Mouse (Mus musculus) heart, embryonic 10.5 days (tissue): ENCODE data around the gene Ermard. TPM values are rescaled to one million over a fixed set of nuclear protein-coding genes. Genes with fewer than 3 reads are reported as not detected.

Experiments used
- DNase-seq: peaks from one replicate; pipeline ENCODE4 v3.0.0-alpha.2; 2017; ENCODE audit warnings: low spot score
- H3K27ac ChIP-seq: fragments of 300-500 bp; sonication (generic); 2 replicates; pipeline ENCODE4 v1.5.1; 2016; ENCODE audit warnings: mild to moderate bottlenecking
- H3K27me3 ChIP-seq: fragments of 300-500 bp; sonication (generic); 2 replicates; pipeline ENCODE4 v1.6.1; 2016; ENCODE audit warnings: mild to moderate bottlenecking; ENCODE audit not compliant: poor library complexity, insufficient read depth, severe bottlenecking
- H3K36me3 ChIP-seq: fragments of 300-500 bp; sonication (generic); 2 replicates; pipeline ENCODE4 v1.6.1; 2016; ENCODE audit warnings: mild to moderate bottlenecking, moderate library complexity
- H3K4me1 ChIP-seq: fragments of 300-500 bp; sonication (generic); 2 replicates; pipeline ENCODE4 v1.6.1; 2016; ENCODE audit warnings: mild to moderate bottlenecking
- H3K4me3 ChIP-seq: fragments of 300-500 bp; sonication (generic); 2 replicates; pipeline ENCODE4 v1.5.1; 2016; ENCODE audit warnings: mild to moderate bottlenecking, moderate library complexity
- H3K9me3 ChIP-seq: fragments of 300-500 bp; sonication (generic); 2 replicates; pipeline ENCODE4 v1.6.1; 2016; ENCODE audit warnings: mild to moderate bottlenecking, moderate library complexity
- WGBS: fragments of 180-500 bp; shearing (Covaris S2); methylation state at CpG from one replicate; pipeline ENCODE4 v1.1.7; 2016; 5-methylcytosine and 5-hydroxymethylcytosine counted together
- polyA plus RNA-seq: library from polyadenylated mRNA; unstranded; fragments of >200 nt; fragmentation: Nextera tagmentation; extraction: Ambion mirVana; gene quantifications from 2 replicates; pipeline ENCODE4 v1.2.1, GENCODE M21; 2016

Ermard gene
- polyA plus RNA-seq, 1 experiment from 2014 or later = 80.2 TPM

DNA sequence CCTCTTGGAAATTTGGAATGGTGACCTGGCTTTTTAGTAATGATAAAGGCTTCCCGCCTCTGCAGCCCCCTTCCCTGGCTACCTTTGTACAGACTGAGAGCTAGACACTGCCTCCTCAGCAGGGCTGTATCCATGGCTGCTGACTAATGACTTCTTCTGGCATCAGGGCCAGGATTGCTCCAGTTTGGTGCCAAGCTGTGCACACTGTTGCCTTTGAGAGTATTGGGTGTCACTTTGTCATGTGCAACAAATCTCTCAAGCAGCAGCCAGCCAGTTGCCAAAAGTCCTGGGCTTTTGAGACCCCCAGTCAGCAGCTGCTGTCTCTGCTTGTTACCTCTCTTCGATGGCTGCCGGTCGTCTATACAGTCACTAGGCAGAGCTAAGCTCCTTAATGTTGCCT, 60.3 kb downstream of the Ermard start:
- Histone ChIP-seq H3K4me1 (no peaks in the 10 kb centered on the region), H3K36me3 (no peaks in the 10 kb centered on the region), H3K27me3 (peaks cover 7% of the 10 kb centered on the region; the same call in 1 of the 2 replicates), H3K4me3 (no peak overlapping the region), H3K9me3 (no peaks in the 10 kb centered on the region), H3K27ac (no peak overlapping the region)
- WGBS = 82% methylated on average over 4 of the region's 4 CpGs
- no peak for DNase-seq

GRCm38 (mm10) chr17:15107143-15107649, 66.2 kb downstream of the Ermard start:
- Histone ChIP-seq H3K9me3 (no peaks in the 10 kb centered on the region), H3K27ac (no peak overlapping the region), H3K27me3 (0 out of 2 replicates have a peak, but pooled peaks cover 7% of the 10 kb centered on the region), H3K4me3 (no peak overlapping the region), H3K36me3 (no peaks in the 10 kb centered on the region), H3K4me1 (peaks cover 18% of the 10 kb centered on the region)
- 67% methylated on average over 9 of the region's 9 CpGs for WGBS
- no peak for DNase-seq

- DNase-seq = no peak
- Histone ChIP-seq H3K27me3 (0 out of 2 replicates have a peak, but pooled peaks cover 7% of the 10 kb centered on the region), H3K9me3 (no peaks in the 10 kb centered on the region), H3K4me1 (peaks cover 18% of the 10 kb centered on the region), H3K36me3 (no peaks in the 10 kb centered on the region), H3K27ac (peak overlapping the region; percentile 42; the same call in 1 of the 2 replicates), H3K4me3 (no peak overlapping the region)
- WGBS = 58% methylated on average over 20 of the region's 20 CpGs
Observed at GRCm38 (mm10) chr17:15108473-15109441, 67.7 kb downstream of the Ermard start.

- 66% methylated on average over 3 of the region's 3 CpGs for WGBS
- 0 out of 2 replicates have a peak, but pooled peaks cover 3% of the 10 kb centered on the region for H3K27me3 ChIP-seq
Observed at GRCm38 (mm10) chr17:15115550-15115949, 74.5 kb downstream of the Ermard start.

GRCm38 (mm10) chr17:15120096-15120495, 79.1 kb downstream of the Ermard start:
- Histone ChIP-seq H3K36me3 (no peaks in the 10 kb centered on the region), H3K4me1 (no peaks in the 10 kb centered on the region), H3K27me3 (0 out of 2 replicates have a peak, but pooled peaks cover 3% of the 10 kb centered on the region), H3K4me3 (no peak overlapping the region), H3K9me3 (no peaks in the 10 kb centered on the region), H3K27ac (no peak overlapping the region)
- DNase-seq = no peak
- whole genome bisulfite sequencing = 90% methylated on average over 4 of the region's 4 CpGs

More at GRCm38 (mm10) chr17:15115550-15115949, 74.5 kb downstream of the Ermard start:
- H3K4me3 ChIP-seq = no peak overlapping the region
- no peaks in the 10 kb centered on the region for H3K4me1 ChIP-seq
- DNase-seq = no peak
- H3K36me3 ChIP-seq = no peaks in the 10 kb centered on the region
- no peaks in the 10 kb centered on the region for H3K9me3 ChIP-seq
- H3K27ac ChIP-seq = no peak overlapping the region

DNA sequence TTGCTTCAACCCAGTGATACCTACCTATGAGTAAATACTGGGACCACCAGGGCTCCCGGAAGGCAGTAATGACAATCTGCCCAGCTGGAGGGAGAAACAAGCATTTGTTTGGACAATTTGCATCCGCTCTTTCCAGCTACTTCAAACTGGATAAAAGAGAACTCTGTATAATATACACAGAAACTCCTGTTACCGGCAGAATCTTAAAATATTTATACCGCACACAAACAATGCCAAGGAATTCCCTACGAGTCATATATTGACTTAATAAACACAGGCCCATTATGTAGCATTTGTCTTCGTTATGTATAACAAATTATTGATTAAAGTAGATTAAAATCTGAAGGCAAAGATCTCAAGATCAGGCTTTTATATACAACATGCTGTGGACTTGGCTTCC, 79.6 kb downstream of the Ermard start:
- Histone ChIP-seq H3K4me1 (no peaks in the 10 kb centered on the region), H3K4me3 (no peak overlapping the region), H3K27ac (no peak overlapping the region), H3K9me3 (no peaks in the 10 kb centered on the region), H3K27me3 (0 out of 2 replicates have a peak, but pooled peaks cover 3% of the 10 kb centered on the region), H3K36me3 (no peaks in the 10 kb centered on the region)
- no peak for DNase-seq
- 80% methylated on average over 6 of the region's 6 CpGs for WGBS

DNA sequence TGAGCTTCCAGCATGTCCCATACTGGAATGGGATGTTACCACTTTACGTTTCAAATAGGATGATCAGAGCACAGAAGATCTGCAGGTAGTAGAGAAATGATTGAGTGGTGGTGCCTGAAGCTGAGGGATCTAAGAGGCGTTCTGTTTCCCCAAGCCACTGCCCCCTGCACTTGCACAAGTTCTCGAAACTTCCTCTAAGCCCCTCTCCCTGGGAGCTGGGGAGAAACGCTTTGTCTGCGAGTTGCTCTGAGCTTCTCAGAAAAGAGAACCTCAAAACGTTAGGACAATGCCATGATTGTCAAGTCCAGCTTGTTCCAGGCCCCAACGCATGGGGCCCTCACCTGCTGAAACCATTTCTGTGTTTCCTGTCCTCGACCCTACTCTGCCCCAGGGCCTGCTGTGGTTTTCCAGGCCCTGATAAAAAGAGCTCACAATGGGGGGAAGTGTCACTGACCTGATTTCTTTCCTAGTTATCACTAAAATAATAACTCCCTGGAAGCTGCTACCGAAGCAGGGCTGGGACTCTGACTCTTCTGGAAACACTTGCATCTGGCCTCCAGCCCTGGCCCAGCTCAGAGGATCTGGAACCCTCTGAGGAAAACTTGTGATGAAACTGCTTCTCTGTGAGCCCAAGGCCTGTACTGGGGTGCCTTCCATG, 88.8 kb downstream of the Ermard start:
- Histone ChIP-seq H3K27ac (peak overlapping the region; percentile 18; the same call in 1 of the 2 replicates), H3K36me3 (no peaks in the 10 kb centered on the region), H3K9me3 (no peaks in the 10 kb centered on the region), H3K27me3 (no peaks in the 10 kb centered on the region), H3K4me3 (no peak overlapping the region), H3K4me1 (peaks cover 7% of the 10 kb centered on the region; the same call in 1 of the 2 replicates)
- DNase-seq = no peak
- 44% methylated on average over 9 of the region's 9 CpGs for WGBS

GRCm38 (mm10) chr17:15130288-15130656, 89.3 kb downstream of the Ermard start:
- no peak for DNase-seq
- Histone ChIP-seq H3K4me3 (no peak overlapping the region), H3K9me3 (no peaks in the 10 kb centered on the region), H3K27me3 (no peaks in the 10 kb centered on the region), H3K36me3 (no peaks in the 10 kb centered on the region), H3K4me1 (peaks cover 12% of the 10 kb centered on the region; the same call in 1 of the 2 replicates), H3K27ac (peak overlapping the region; percentile 18; the same call in 1 of the 2 replicates)
- WGBS = 47% methylated on average over 3 of the region's 3 CpGs

DNA sequence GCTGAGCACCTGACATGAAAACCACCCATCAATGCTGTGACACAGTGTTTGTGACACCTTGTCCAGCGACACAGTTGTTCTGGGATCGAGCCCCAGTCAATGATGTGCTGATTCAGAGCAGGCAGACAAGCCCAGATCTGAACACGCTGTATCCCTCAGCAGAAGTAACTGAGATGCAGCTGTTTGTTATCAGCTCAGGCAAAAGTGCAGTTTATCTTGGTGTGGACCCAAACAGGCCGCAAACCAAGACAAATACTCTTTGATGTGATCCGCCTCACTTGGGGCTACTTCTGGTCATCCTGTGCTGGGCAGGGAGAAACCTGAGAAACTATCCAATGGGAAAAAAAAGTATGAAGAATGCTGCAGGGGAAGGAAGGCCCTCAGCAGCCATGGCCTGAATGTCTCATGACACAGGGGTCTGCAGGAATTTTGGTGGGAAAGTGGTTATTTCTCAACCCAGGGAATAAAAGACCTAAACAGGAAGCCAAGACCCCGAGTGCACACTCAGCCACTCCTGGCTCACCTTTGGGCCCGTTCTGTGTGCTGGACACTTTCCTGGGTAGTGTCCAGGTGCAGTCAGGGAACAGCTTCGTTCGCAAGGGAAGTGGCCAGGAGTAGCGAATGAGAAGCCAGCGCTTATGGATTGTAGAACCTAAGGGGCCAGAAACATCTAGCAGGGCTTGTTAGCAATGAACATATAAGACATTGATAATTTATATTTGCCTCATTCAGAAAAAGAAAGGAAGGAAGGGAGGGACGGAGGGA, 94.1 kb downstream of the Ermard start:
- H3K27ac ChIP-seq = no peak overlapping the region
- no peaks in the 10 kb centered on the region for H3K9me3 ChIP-seq
- H3K4me3 ChIP-seq = no peak overlapping the region
- H3K36me3 ChIP-seq = no peaks in the 10 kb centered on the region
- H3K27me3 ChIP-seq = no peaks in the 10 kb centered on the region
- DNase-seq = no peak
- 75% methylated on average over 12 of the region's 12 CpGs for WGBS
- H3K4me1 ChIP-seq = peaks cover 9% of the 10 kb centered on the region; the same call in 1 of the 2 replicates

- DNase-seq = no peak
- H3K27me3 ChIP-seq = no peaks in the 10 kb centered on the region
- no peak overlapping the region for H3K27ac ChIP-seq
- peaks cover 9% of the 10 kb centered on the region; the same call in 1 of the 2 replicates for H3K4me1 ChIP-seq
- WGBS = 62% methylated on average over 5 of the region's 5 CpGs
- H3K4me3 ChIP-seq = no peak overlapping the region
- no peaks in the 10 kb centered on the region for H3K36me3 ChIP-seq
- no peaks in the 10 kb centered on the region for H3K9me3 ChIP-seq
Observed at GRCm38 (mm10) chr17:15137443-15137842, 96.4 kb downstream of the Ermard start.
